Mouse (Mus musculus) small intestine, adult 2 months (tissue): ENCODE measurements at regions not wholly inside any gene's neighbourhood (a gene's known extent, or its start where the extent isn't known, plus 50 kb on each side); places are given as distances from the start of the nearest gene placed in this dataset.

ENCODE experiments used
- CTCF ChIP-seq: fragments of 200-500 bp; IDR thresholded peaks from 2 replicates; pipeline ENCODE4 v1.5.1; 2012; ENCODE audit warnings: low read depth, mild to moderate bottlenecking, control low read depth, inconsistent platforms, low read length, moderate library complexity, mixed read lengths; ENCODE audit not compliant: insufficient replicate concordance, insufficient read length; ENCODE audit errors: extremely low read depth
- POLR2A ChIP-seq: fragments of 200-500 bp; IDR thresholded peaks from 2 replicates; pipeline ENCODE4 v1.6.1; 2012; ENCODE audit warnings: low read depth, mild to moderate bottlenecking, control low read depth, inconsistent platforms, low read length, moderate library complexity

DNA sequence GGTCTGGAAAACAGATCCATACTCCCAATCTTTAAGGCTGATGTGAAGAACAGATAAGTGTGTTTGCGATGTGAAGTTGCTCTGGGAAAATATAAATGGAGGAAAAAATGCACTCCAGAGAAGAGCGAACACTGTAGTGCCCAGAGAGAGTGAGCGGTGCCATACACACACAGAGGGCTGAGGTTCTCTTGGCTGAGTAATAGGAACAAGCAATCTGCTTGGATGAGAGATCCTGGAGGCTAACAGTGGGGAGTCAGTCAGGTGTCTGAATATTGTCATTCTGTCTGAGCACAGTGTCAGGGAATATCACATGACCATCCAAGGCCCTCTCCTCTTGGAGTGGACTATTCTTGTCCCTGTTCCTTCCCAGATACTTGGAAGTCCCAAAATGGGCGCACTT, 200.4 kb downstream of the Maf start:
- TF ChIP-seq POLR2A (no peak), CTCF (no peak)
